Mouse (Mus musculus) E14TG2a.4 (cell line): Measurements from ENCODE around the gene Trim60.

ENCODE experiments used
- CTCF ChIP-seq: conservative IDR thresholded peaks from 2 replicates; pipeline ENCODE4 v1.5.1; 2014; ENCODE audit warnings: low read length
- NANOG ChIP-seq: IDR thresholded peaks from 2 replicates; pipeline ENCODE4 v1.6.1; 2014; ENCODE audit warnings: borderline replicate concordance, low read length, mixed read lengths
- POU5F1 ChIP-seq: IDR thresholded peaks from 2 replicates; pipeline ENCODE4 v1.6.1; 2014; ENCODE audit warnings: low read length, borderline replicate concordance

DNA sequence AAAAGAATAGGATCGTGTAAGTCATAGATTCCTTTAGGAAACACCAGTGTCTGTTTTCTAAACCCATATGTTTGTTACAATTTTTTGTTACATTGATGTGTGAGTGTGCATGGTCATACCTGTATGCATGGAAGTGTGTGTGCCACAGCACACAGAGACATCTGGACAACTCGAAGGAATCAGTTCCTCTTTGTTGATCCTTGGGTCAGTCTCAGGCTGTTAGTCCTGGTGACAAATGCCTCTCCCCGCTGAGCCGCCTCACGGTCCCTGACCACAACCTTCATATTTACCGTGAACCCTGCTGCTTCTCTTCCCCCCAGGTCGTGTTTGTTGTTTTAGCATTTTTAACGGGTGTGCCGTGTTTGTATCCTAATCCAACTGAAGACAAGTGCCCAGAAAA, 59.4 kb downstream of the Trim60 start:
- TF ChIP-seq CTCF (no peak), POU5F1 (no peak), NANOG (no peak)
